Mouse (Mus musculus) megakaryocyte progenitor cell, adult 5-6 weeks (primary cell): ENCODE measurements at regions not wholly inside any gene's neighbourhood (a gene's known extent, or its start where the extent isn't known, plus 50 kb on each side); places are given as distances from the start of the nearest gene placed in this dataset.
A peak's percentile ranks its signal among the peaks of the same experiment; 100 is the strongest.
"Not testable (repeated sequence)": the region's sequence is repeated elsewhere in the genome, so short reads cannot be mapped to it uniquely, and the experiment has no call there.

Experiments
- ATAC-seq: replicated peaks from 2 replicates; pipeline ENCODE4 v1.8.0; 2016; ENCODE audit warnings: mild to moderate bottlenecking, moderate TSS enrichment, inconsistent platforms; ENCODE audit not compliant: poor library complexity

- ATAC-seq: no peak
Measured at GRCm38 (mm10) chr17:50346451-50347192, 53.2 kb upstream of the Dazl start.

GRCm38 (mm10) chr17:50353818-50354217 lies 60.4 kb upstream of the Dazl start:
- ATAC-seq: not testable (repeated sequence)

GRCm38 (mm10) chr17:50354357-50354756 lies 60.9 kb upstream of the Dazl start:
- ATAC-seq: no peak

GRCm38 (mm10) chr17:50361657-50362233 lies 68.3 kb upstream of the Dazl start:
- no peak for ATAC-seq

- no peak for ATAC-seq
Measured at GRCm38 (mm10) chr17:50365396-50365795, 72.0 kb upstream of the Dazl start.

GRCm38 (mm10) chr17:50366181-50366580 lies 72.7 kb upstream of the Dazl start:
- no peak for ATAC-seq

GRCm38 (mm10) chr17:50369216-50369875 lies 75.9 kb upstream of the Dazl start:
- ATAC-seq: peak; percentile 74

- ATAC-seq: no peak
Measured at GRCm38 (mm10) chr17:50370484-50370883, 77.0 kb upstream of the Dazl start.

- no peak for ATAC-seq
Measured at GRCm38 (mm10) chr17:50373496-50374141, 80.2 kb upstream of the Dazl start.

- peak; percentile 72 for ATAC-seq
Measured at GRCm38 (mm10) chr17:50375465-50375864, 82.0 kb upstream of the Dazl start.

GRCm38 (mm10) chr17:50376708-50377107 lies 83.3 kb upstream of the Dazl start:
- peak; percentile 57 for ATAC-seq

- ATAC-seq: no peak
Measured at GRCm38 (mm10) chr17:50378141-50378727, 84.8 kb upstream of the Dazl start.

GRCm38 (mm10) chr17:50388715-50389710 lies 95.6 kb upstream of the Dazl start:
- ATAC-seq: peak; percentile 71

- ATAC-seq: peak; percentile 39; the same call in 1 of the 2 replicates
Measured at GRCm38 (mm10) chr17:50390151-50390550, 96.7 kb upstream of the Dazl start.

GRCm38 (mm10) chr17:50391207-50391606 lies 97.8 kb upstream of the Dazl start:
- no peak for ATAC-seq

- no peak for ATAC-seq
Measured at GRCm38 (mm10) chr17:50391996-50392395, 98.6 kb upstream of the Dazl start.

GRCm38 (mm10) chr17:50392428-50392827 lies 99.0 kb upstream of the Dazl start:
- no peak for ATAC-seq

GRCm38 (mm10) chr17:50392966-50393365 lies 99.5 kb upstream of the Dazl start:
- no peak for ATAC-seq

- ATAC-seq: no peak
Measured at GRCm38 (mm10) chr17:50393698-50394097, 100.3 kb upstream of the Dazl start.

GRCm38 (mm10) chr17:50394801-50395200 lies 101.4 kb upstream of the Dazl start:
- no peak for ATAC-seq
